Mouse (Mus musculus) heart, embryonic 15.5 days (tissue): ENCODE results near the gene Themis3. TPM values are rescaled to one million over a fixed set of nuclear protein-coding genes. Genes with fewer than 3 reads are reported as not detected.
"Not testable (repeated sequence)": the region's sequence is repeated elsewhere in the genome, so short reads cannot be mapped to it uniquely, and the experiment has no call there.

Experiments
- ATAC-seq: fragments of 200-750 bp; cut with Nextera tagmentation; replicated peaks from 2 replicates; pipeline ENCODE4 v1.8.0; 2017; ENCODE audit warnings: low read depth, moderate TSS enrichment; ENCODE audit not compliant: insufficient number of reproducible peaks, insufficient read depth, low FRiP score
- H3K27ac ChIP-seq: fragments of 300-500 bp; sonication (generic); 2 replicates; pipeline ENCODE4 v1.5.1; 2015; ENCODE audit warnings: mild to moderate bottlenecking, inconsistent platforms
- H3K27me3 ChIP-seq: fragments of 300-500 bp; sonication (generic); 2 replicates; pipeline ENCODE4 v1.6.1; 2015; ENCODE audit warnings: inconsistent platforms
- H3K36me3 ChIP-seq: fragments of 300-500 bp; sonication (generic); 2 replicates; pipeline ENCODE4 v1.6.1; 2015; ENCODE audit warnings: mild to moderate bottlenecking, inconsistent platforms
- H3K4me1 ChIP-seq: fragments of 300-500 bp; sonication (generic); replicated peaks from 2 replicates; pipeline ENCODE4 v1.6.1; 2015; ENCODE audit warnings: inconsistent platforms
- H3K4me2 ChIP-seq: fragments of 300-500 bp; sonication (generic); 2 replicates; pipeline ENCODE4 v1.6.1; 2015; ENCODE audit warnings: inconsistent platforms, mild to moderate bottlenecking, moderate library complexity
- H3K4me3 ChIP-seq: fragments of 300-500 bp; sonication (generic); 2 replicates; pipeline ENCODE4 v1.5.1; 2015; ENCODE audit warnings: mild to moderate bottlenecking, inconsistent platforms
- H3K9ac ChIP-seq: fragments of 300-500 bp; sonication (generic); 2 replicates; pipeline ENCODE4 v1.6.1; 2015; ENCODE audit warnings: mild to moderate bottlenecking, inconsistent platforms
- H3K9me3 ChIP-seq: fragments of 300-500 bp; sonication (generic); replicated peaks from 2 replicates; pipeline ENCODE4 v1.6.1; 2016; ENCODE audit warnings: inconsistent platforms
- WGBS: fragments of 180-500 bp; shearing (Covaris S2); methylation state at CpG from one replicate; pipeline ENCODE4 v1.1.7; 2015; ENCODE audit warnings: mixed read lengths; 5-methylcytosine and 5-hydroxymethylcytosine counted together
- polyA plus RNA-seq: library from polyadenylated mRNA; unstranded; fragments of >200 nt; fragmentation: Nextera tagmentation; extraction: Ambion mirVana; gene quantifications from 2 replicates; pipeline ENCODE4 v1.2.1, GENCODE M21; 2015

Themis3 gene
- polyA plus RNA-seq, 1 experiment from 2014 or later: 0.05 TPM

DNA sequence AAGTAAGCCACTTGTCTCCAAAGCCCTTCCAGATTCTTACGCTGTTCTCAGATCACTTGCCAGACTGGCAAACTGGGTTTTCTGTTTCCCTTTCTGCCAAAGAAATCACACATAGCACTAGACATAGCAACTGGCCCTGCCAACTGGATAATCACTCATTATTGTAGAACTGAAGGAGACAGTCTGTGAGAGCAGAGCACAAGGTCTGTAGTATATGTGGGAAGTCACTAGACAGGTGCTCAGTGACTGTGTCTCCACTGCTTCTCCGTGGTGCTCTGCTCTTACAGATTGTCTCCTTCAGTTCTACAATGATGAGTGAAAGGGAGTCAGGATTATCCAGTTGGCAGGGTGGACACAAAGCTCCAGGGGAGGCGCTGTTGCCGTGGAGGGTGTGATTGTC, 41.7 kb downstream of the Themis3 start:
- Histone ChIP-seq H3K4me2 (no peak overlapping the region), H3K9me3 (no peaks in the 10 kb centered on the region), H3K27me3 (no peaks in the 10 kb centered on the region), H3K4me3 (no peak overlapping the region), H3K27ac (no peak overlapping the region), H3K36me3 (no peaks in the 10 kb centered on the region), H3K4me1 (no peaks in the 10 kb centered on the region), H3K9ac (no peak overlapping the region)
- no peak for ATAC-seq
- 80% methylated on average over 4 of the region's 4 CpGs for WGBS

DNA sequence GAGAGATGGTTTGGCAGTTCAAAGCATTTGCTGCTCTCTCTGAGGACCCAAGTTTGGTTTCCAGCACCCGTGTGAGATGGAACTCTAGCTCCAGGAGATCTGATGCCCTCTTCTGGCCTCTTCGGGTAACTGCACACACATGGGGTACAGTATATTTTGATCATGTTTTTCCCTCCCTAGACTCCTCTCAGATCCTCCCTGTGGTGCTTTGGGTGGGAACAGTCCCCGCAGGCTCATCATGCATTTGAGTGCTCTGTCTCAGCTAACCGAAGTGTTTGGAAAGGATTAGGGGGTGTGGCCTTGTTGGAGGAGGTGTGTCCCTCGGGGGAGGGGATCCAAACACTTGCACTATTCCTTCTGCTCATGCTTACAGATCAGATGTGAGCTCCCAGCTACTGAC, 43.9 kb downstream of the Themis3 start:
- H3K9ac ChIP-seq: no peak overlapping the region
- H3K27ac ChIP-seq: no peak overlapping the region
- no peak overlapping the region for H3K4me3 ChIP-seq
- no peaks in the 10 kb centered on the region for H3K9me3 ChIP-seq
- no peaks in the 10 kb centered on the region for H3K27me3 ChIP-seq
- 83% methylated on average over 5 of the region's 5 CpGs for WGBS
- H3K36me3 ChIP-seq: no peaks in the 10 kb centered on the region
- H3K4me1 ChIP-seq: no peaks in the 10 kb centered on the region
- ATAC-seq: no peak
- H3K4me2 ChIP-seq: no peak overlapping the region

DNA sequence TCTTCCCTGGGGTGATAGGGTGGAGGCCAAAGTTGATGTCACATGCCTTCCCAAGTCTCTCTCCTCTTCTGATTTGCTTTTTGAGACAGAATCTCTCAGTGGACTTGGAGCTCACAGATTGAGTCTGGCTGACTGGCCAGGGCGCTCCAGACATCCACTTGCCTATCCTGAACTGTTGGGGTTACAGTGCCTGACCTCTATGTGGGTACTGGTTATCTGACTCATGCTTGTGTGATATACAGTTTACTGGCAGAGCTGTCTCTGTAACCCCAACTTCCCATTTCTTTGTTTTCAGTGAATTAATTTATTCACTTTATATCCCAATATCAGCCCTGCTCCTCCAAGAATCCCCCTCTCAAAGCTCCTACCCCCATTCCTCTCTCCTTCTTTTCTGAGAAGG, 62.1 kb downstream of the Themis3 start:
- H3K4me2 ChIP-seq: no peak overlapping the region
- WGBS: 89% methylated on average over 1 of the region's 1 CpGs
- no peaks in the 10 kb centered on the region for H3K4me1 ChIP-seq
- no peaks in the 10 kb centered on the region for H3K36me3 ChIP-seq
- no peak overlapping the region for H3K9ac ChIP-seq
- no peaks in the 10 kb centered on the region for H3K9me3 ChIP-seq
- H3K4me3 ChIP-seq: no peak overlapping the region
- H3K27me3 ChIP-seq: no peaks in the 10 kb centered on the region
- ATAC-seq: no peak
- H3K27ac ChIP-seq: no peak overlapping the region

DNA sequence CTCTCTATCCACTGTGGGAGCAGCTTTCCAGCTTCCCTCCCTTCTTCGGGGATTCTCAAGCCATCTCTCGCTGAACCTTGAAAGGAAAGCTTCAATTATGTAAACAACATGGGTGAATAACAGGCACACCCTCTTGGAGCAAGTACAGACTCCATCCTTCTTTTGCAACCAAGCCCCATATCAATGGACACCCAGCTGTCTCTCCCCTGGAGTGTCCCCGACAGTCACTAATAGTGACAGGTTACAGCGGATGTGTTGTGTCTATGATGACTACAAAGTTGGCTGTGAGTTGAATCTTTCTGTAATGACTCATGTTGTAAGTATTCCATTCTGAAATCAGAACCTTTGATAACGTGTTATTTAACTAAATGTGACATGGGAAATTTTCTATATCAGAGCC, 71.0 kb downstream of the Themis3 start:
- Histone ChIP-seq H3K9me3 (no peaks in the 10 kb centered on the region), H3K4me2 (no peak overlapping the region), H3K4me3 (no peak overlapping the region), H3K27me3 (no peaks in the 10 kb centered on the region), H3K36me3 (no peaks in the 10 kb centered on the region), H3K4me1 (peaks cover 6% of the 10 kb centered on the region), H3K9ac (no peak overlapping the region), H3K27ac (no peak overlapping the region)
- 58% methylated on average over 5 of the region's 5 CpGs for WGBS
- no peak for ATAC-seq

DNA sequence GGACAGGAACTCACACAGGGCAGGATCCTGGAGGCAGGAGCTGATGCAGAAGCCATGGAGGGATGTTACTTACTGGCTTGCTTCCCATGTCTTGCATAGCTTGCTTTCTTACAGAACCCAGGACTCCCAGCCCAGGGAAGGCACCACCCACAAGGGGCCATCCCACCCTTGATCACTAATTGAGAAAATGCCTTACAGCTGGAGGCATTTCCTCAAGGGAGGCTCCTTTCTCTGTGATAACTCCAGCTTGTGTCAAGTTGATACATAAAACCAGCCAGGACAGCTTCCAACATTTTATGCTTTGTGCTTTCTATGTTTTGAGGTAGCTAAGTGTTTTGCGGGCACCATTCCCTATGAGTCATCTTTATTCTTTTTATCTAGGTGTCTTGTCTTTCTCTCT, 71.8 kb downstream of the Themis3 start:
- not testable (repeated sequence) for H3K27ac ChIP-seq, H3K27me3 ChIP-seq, ATAC-seq, H3K4me2 ChIP-seq, H3K4me3 ChIP-seq, H3K9ac ChIP-seq, H3K36me3 ChIP-seq, H3K9me3 ChIP-seq
- WGBS: 89% methylated on average over 1 of the region's 1 CpGs
- peaks cover 12% of the 10 kb centered on the region for H3K4me1 ChIP-seq

DNA sequence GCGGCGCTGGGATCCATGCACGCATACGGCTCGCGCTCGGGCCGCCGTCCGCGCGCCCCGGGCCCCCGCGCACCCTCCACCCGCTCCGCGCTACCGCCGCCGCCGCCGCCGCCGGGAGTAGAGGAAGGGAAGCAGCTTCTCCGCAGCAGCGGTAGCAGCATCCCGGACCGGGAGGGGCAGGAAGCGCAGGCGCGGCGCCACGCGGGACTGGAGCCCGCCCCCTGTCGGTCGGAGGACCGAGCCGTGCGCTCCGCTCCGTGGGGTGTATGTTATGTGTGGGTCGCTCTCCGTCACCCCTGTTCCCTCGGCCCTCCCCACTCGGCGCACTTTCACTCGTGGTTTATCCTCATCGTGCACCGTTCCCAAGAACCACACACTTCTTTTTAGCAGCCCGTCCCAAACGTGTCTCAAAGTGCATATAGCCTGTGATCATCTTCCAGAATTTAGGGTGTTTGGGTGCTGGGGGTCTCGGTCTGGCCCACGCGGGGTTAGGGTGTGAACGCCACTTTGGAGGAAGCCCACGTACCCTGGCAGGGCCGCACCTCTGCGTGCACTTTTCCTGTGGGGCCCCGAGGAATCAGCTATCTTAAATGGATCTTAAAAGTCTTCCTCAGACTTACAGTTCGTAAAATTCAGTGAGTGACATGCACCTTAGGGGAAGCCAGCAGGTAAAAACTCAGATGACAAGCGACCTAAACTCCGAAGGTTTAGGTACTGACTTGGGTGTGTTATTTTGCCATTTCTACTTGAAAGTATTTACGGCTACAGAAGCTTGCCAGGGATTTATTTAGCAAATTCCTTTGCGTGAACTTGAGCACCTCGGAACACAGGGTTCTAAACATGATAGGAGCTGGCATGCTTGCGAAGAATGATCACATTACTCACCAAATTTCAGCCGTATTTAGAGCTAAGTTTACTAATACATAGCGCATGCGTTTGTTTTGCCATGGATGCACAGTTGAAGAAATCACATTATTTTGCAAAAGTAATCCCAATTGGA, 74.6 kb downstream of the Themis3 start, which contains the start of gene Rab12:
TSS of gene Rab12 (minus strand) at position 176 of the 1,000 bp plus-strand sequence.
- Histone ChIP-seq H3K36me3 (no peaks in the 10 kb centered on the region), H3K9me3 (no peaks in the 10 kb centered on the region), H3K4me2 (peak within 1 kb of the TSS; percentile 90), H3K4me1 (peaks cover 18% of the 10 kb centered on the region), H3K27ac (peak within 1 kb of the TSS; percentile 39; the same call in 1 of the 2 replicates), H3K9ac (peak within 1 kb of the TSS; percentile 96), H3K27me3 (no peaks in the 10 kb centered on the region), H3K4me3 (peak within 1 kb of the TSS; percentile 97)
- peak; percentile 86 for ATAC-seq
- WGBS: 8% methylated on average over 47 of the region's 71 CpGs

DNA sequence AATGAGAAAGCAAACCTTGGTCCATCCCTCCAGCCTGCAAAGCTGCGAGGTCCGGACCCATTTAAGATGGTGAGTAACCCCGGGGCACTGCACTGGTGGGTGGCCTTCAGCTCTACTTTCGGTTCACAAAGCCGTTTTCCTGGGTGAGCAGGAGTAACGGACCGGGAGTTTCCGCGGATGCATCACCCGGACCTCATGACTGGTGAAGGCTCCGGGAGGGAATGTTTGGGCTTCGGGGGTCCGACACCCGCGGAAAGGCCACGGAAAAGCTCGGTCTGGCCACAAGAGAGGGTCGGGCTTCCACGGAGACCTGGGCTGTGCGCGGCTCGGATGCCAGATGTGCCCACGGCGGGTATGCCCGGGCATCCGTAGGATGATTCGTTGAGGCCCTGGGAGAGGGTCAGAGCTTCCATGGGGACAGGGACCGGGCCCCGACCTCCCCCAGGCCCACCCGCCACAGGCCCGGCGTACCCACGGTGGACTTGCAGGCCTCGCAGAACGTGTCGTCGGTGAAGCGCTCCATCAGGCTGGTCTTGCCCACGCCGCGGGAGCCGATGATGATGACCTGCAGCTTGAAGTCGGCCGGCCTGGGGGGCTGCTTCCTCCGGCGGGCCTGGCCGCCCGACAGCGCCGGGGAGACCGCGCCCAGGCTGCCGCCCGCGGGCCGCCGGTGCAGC, 75.4 kb downstream of the Themis3 start:
- Histone ChIP-seq H3K9ac (peak overlapping the region; percentile 96), H3K27ac (peak overlapping the region; percentile 39; the same call in 1 of the 2 replicates), H3K36me3 (no peaks in the 10 kb centered on the region), H3K27me3 (no peaks in the 10 kb centered on the region), H3K4me1 (peaks cover 18% of the 10 kb centered on the region), H3K9me3 (no peaks in the 10 kb centered on the region), H3K4me2 (peak overlapping the region; percentile 90), H3K4me3 (peak overlapping the region; percentile 97)
- under 1% methylated on average over 49 of the region's 57 CpGs for WGBS
- peak; percentile 47 for ATAC-seq

DNA sequence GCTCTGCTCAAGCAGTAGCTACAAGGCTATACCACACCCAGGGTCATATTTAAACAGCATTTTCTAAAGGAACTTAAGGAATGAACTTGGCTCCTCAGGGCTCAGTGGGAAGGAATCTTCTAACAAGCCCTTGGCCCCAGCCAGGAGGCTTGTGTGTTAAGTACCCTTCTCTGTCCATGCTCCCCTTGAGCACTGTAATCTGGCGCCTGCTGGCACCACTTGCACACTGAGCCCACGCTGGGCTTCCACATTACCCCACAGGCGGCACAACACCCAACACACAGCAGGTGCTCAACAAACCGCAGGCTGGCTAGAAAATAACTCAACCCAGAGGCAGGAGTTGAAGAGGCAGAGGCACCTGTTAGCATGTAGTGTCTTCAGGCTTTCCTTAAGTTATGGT, 77.5 kb downstream of the Themis3 start:
- H3K4me3 ChIP-seq: no peak overlapping the region
- H3K27ac ChIP-seq: no peak overlapping the region
- no peak for ATAC-seq
- H3K4me2 ChIP-seq: no peak overlapping the region
- H3K4me1 ChIP-seq: peaks cover 18% of the 10 kb centered on the region
- H3K9me3 ChIP-seq: no peaks in the 10 kb centered on the region
- whole genome bisulfite sequencing: 79% methylated on average over 4 of the region's 4 CpGs
- H3K27me3 ChIP-seq: no peaks in the 10 kb centered on the region
- no peaks in the 10 kb centered on the region for H3K36me3 ChIP-seq
- no peak overlapping the region for H3K9ac ChIP-seq

DNA sequence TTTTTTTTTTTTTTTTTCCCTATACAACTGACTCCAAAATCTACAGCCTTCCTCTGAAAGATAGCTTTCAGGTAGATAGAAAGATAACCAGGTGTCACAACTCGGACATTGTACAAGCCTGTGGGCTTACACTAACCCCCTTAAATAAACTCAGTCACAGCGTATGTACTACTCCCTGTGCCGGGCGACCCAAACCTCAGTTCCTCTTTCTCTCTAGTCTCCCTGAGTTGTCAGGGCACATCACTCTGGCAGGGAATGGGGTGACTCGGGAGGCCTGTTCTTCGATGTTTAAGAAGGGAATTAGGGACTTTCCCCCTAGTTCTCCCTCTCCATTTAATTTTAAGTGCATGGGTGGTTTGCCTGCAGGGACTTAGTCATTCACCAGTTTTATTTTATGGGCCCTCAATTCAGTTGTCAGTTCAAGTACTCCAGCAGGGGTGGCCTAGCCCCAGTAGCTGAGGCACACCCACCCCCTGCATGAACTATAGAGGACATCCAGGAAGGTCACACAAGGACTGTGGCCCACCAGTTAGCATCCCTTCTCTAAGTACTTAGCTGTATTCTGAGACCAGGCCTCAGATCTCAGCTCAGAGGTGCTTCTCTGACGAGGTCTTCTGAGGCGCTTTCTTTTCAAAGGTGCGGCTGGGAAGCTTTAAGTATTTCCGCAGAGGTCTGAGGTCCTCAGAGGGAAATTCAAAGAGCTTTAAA, 80.0 kb downstream of the Themis3 start:
- no peak overlapping the region for H3K4me2 ChIP-seq
- no peaks in the 10 kb centered on the region for H3K9me3 ChIP-seq
- peaks cover 35% of the 10 kb centered on the region for H3K4me1 ChIP-seq
- no peak overlapping the region for H3K4me3 ChIP-seq
- ATAC-seq: no peak
- no peak overlapping the region for H3K9ac ChIP-seq
- H3K27me3 ChIP-seq: no peaks in the 10 kb centered on the region
- WGBS: 80% methylated on average over 10 of the region's 10 CpGs
- H3K36me3 ChIP-seq: no peaks in the 10 kb centered on the region
- no peak overlapping the region for H3K27ac ChIP-seq

DNA sequence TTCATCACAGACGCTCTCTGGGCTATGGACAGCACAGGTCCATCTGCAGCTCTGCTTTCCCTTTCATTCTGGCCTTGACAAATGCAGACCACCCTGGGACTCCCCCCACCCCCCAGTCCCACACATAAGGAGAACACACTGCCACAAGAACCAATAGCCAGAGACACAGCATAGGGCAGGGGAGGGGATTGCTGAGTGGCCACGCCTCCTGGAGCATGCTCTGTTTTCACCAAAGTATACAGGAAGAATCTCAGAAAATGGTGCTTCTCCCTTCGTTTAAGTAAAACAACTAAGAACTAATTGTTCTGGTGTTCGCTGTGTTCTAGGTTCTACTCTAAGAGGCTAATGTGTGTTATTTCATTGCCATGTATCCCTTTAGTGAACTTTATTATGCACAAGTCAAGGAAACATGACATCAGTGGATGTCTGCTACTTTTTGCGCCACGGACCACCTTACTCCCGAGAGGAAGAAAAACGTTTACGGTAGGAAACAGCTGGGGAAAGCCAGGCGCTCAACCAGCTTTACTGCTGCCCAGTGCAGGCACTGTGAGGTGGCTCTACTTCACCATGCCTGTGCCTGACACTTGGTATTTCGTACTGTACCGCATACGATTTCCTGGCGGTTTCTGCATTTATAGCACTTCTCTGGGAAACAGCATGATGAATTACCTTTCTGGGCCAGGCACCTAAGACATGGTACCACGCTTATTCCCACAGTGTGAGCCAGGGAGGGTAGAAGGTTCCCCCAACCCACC, 82.0 kb downstream of the Themis3 start:
- Histone ChIP-seq H3K9me3 (no peaks in the 10 kb centered on the region), H3K9ac (no peak overlapping the region), H3K27ac (0 out of 2 replicates have a peak overlapping the region, but pooled peaks have one; percentile 6), H3K36me3 (no peaks in the 10 kb centered on the region), H3K4me2 (no peak overlapping the region), H3K4me3 (no peak overlapping the region), H3K4me1 (peaks cover 26% of the 10 kb centered on the region), H3K27me3 (no peaks in the 10 kb centered on the region)
- ATAC-seq: no peak
- WGBS: 77% methylated on average over 15 of the region's 15 CpGs
